Mouse (Mus musculus): ENCODE results near the gene Zfp277.

DNA sequence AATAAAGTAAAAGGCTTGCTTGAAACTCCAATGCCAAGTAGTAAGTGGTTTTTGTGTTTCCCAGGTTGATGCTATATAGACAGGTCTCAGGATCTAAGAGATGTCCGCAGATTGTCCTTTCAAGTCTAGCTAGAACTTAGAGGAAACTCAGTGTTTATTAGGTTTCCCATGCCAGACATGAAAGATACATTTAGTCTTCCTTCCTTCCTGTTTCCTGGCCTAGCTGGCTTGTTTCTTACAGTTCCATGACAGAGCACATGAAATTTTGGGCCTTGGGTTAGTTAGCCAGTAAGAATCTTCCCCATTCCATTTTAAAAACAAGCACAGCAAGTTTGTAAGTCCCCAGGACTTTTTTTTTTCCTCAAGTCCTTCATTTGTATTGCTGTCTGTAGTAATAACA lies 39.5 kb upstream of the Zfp277 start:
- TF ChIP-seq CTCF (IDR thresholded peaks at IDR 0.05; ENCODE audit: low read depth) (no peak), EP300 (optimal IDR thresholded peaks at IDR 0.05) (no peak)
